Mouse (Mus musculus): ENCODE data around the gene Mmp9. TPM values are rescaled to one million over a fixed set of nuclear protein-coding genes. Genes with fewer than 3 reads are reported as not detected.

Gene Mmp9
- polyA plus RNA-seq, 1 experiment from 2014 or later = 1.9 TPM

GRCm38 (mm10) chr2:164956195-164956594, 15.6 kb downstream of the Mmp9 start:
- Histone ChIP-seq H3K4me3 (ENCODE audit: low read depth, low read length) (no peak overlapping the region), H3K27me3 (replicated peaks; ENCODE audit: control insufficient read depth, insufficient read depth, low read length) (peaks cover 38% of the 10 kb centered on the region)
- 57% methylated on average over 5 of the region's 5 CpGs for WGBS

GRCm38 (mm10) chr2:164957548-164958315, 17.2 kb downstream of the Mmp9 start:
- no peaks in the 10 kb centered on the region for H3K36me3 ChIP-seq (ENCODE audit: control insufficient read depth, insufficient read depth, low read length)
- H3K9me3 ChIP-seq (ENCODE audit: control insufficient read depth, low read length) = no peaks in the 10 kb centered on the region
- H3K4me3 ChIP-seq (ENCODE audit: low read depth, low read length) = no peak overlapping the region
- peaks cover 6% of the 10 kb centered on the region; the same call in 1 of the 2 replicates for H3K4me1 ChIP-seq (replicated peaks; ENCODE audit: control insufficient read depth, insufficient read depth, low read length)
- no peak for ATAC-seq (replicated peaks; ENCODE audit: low FRiP score)
- no peak overlapping the region for H3K9ac ChIP-seq (ENCODE audit: low read depth, low read length)
- no peak overlapping the region for H3K4me2 ChIP-seq
- H3K27ac ChIP-seq (ENCODE audit: low read depth, low read length) = no peak overlapping the region
- no peak for DNase-seq (ENCODE audit: low spot score)
- H3K27me3 ChIP-seq (replicated peaks; ENCODE audit: control insufficient read depth, insufficient read depth, low read length) = peaks cover 22% of the 10 kb centered on the region
- WGBS = 65% methylated on average over 9 of the region's 9 CpGs

More at GRCm38 (mm10) chr2:164956195-164956594, 15.6 kb downstream of the Mmp9 start:
- Histone ChIP-seq H3K36me3 (ENCODE audit: control insufficient read depth, insufficient read depth, low read length) (no peaks in the 10 kb centered on the region), H3K9ac (ENCODE audit: low read depth, low read length) (no peak overlapping the region), H3K27ac (ENCODE audit: low read depth, low read length) (no peak overlapping the region), H3K4me2 (no peak overlapping the region), H3K4me1 (replicated peaks; ENCODE audit: control insufficient read depth, insufficient read depth, low read length) (peaks cover 6% of the 10 kb centered on the region; the same call in 1 of the 2 replicates), H3K9me3 (ENCODE audit: control insufficient read depth, low read length) (no peaks in the 10 kb centered on the region)
- ATAC-seq (replicated peaks; ENCODE audit: low FRiP score) (no peak), DNase-seq (ENCODE audit: low spot score) (no peak)

DNA sequence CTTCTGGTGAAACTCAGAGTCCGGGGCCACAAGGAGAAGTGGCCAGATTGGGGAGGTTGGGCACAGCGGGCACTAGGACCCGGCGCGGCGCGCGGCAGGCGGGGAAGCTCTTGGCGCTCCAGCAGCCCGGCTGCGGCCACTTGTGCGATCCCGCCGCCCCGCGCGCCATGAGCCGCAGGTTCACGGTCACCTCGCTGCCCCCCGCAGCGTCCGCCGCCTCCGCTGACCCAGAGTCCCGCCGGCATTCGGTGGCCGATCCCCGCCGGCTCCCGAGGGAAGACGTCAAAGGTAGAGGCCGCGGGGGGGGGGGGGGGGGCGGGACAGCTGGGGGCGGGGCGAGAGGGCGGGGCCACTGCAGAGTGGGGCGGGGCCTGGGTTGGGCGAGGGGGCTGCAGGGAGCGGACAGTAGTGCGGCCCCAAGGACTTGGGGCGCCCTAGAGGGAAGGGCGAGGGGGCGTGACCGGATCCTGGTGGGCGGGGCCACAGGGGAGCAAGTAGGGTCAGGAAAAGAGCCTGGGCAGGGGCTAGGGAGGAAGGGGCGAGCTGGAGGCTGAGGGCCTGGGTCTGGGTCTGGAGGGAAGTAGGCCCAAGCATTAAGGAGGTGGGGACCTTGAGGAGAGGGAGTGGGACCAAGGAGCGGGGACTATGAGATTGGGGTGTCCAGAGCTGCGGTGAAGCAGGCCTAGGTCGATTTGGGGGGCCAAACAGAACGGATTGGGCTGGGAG, 20.3 kb downstream of the Mmp9 start, which contains the start of gene Slc12a5:
Slc12a5 (plus strand) TSS at position 87 of the 726 bp plus-strand sequence.
- WGBS = 2% methylated on average over 44 of the region's 54 CpGs
- DNase-seq (ENCODE audit: low spot score) (peak; percentile 75), ATAC-seq (replicated peaks; ENCODE audit: low FRiP score) (peak; percentile 76)
- Histone ChIP-seq H3K9ac (ENCODE audit: low read depth, low read length) (peak within 1 kb of the TSS; percentile 52; the same call in 1 of the 2 replicates), H3K9me3 (ENCODE audit: control insufficient read depth, low read length) (no peaks in the 10 kb centered on the region), H3K4me1 (replicated peaks; ENCODE audit: control insufficient read depth, insufficient read depth, low read length) (peaks cover 4% of the 10 kb centered on the region; the same call in 1 of the 2 replicates), H3K4me3 (ENCODE audit: low read depth, low read length) (peak within 1 kb of the TSS; percentile 71), H3K4me2 (peak within 1 kb of the TSS; percentile 76), H3K27me3 (replicated peaks; ENCODE audit: control insufficient read depth, insufficient read depth, low read length) (peaks cover 11% of the 10 kb centered on the region), H3K36me3 (ENCODE audit: control insufficient read depth, insufficient read depth, low read length) (no peaks in the 10 kb centered on the region), H3K27ac (ENCODE audit: low read depth, low read length) (no peak within 1 kb of the TSS)

DNA sequence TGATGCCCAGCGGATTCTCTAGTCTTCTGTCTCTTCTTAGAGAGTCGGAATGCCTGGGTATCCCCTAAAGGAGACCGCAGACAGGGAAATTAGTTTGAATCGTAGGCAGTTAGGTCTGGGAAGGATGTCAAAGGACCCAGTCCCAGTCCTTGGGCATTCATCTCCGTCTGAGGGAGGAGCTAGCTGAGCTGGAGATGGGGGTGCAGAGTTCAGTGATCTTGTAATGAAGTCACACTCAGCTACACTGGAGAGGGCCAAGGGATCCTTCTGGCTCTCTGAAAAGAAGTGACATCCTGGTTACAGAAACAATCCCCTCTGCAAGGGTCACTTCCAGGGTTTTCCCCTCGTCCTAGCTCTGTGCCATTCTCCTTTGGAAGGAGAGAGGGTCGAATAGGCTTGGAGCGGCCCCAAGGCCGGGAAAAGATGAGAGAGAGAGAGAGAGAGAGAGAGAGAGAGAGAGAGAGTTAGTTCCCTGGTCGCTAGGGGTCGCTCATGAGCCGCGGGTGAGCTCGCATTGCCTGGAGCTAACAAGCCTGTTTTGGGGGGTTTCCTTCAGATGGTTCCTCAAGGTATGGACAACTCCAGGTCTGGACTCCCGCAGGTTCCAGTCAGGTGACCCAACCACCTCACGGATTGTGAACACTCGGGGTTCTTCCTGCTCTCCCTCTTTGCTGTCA, 21.1 kb downstream of the Mmp9 start:
- DNase-seq (ENCODE audit: low spot score) = peak; percentile 74
- no peak overlapping the region for H3K9ac ChIP-seq (ENCODE audit: low read depth, low read length)

GRCm38 (mm10) chr2:164962183-164962580, 21.6 kb downstream of the Mmp9 start:
- Histone ChIP-seq H3K4me3 (ENCODE audit: low read depth, low read length) (no peak overlapping the region), H3K4me2 (no peak overlapping the region), H3K9me3 (ENCODE audit: control insufficient read depth, low read length) (no peaks in the 10 kb centered on the region), H3K4me1 (replicated peaks; ENCODE audit: control insufficient read depth, insufficient read depth, low read length) (peaks cover 4% of the 10 kb centered on the region; the same call in 1 of the 2 replicates), H3K9ac (ENCODE audit: low read depth, low read length) (no peak overlapping the region), H3K27ac (ENCODE audit: low read depth, low read length) (no peak overlapping the region), H3K27me3 (replicated peaks; ENCODE audit: control insufficient read depth, insufficient read depth, low read length) (peaks cover 24% of the 10 kb centered on the region), H3K36me3 (ENCODE audit: control insufficient read depth, insufficient read depth, low read length) (no peaks in the 10 kb centered on the region)
- ATAC-seq (replicated peaks; ENCODE audit: low FRiP score) = no peak
- 42% methylated on average over 7 of the region's 7 CpGs for WGBS
- DNase-seq (ENCODE audit: low spot score) = no peak

More for the DNA sequence above, 21.1 kb downstream of the Mmp9 start:
- no peaks in the 10 kb centered on the region for H3K36me3 ChIP-seq (ENCODE audit: control insufficient read depth, insufficient read depth, low read length)
- no peak overlapping the region for H3K27ac ChIP-seq (ENCODE audit: low read depth, low read length)
- H3K4me2 ChIP-seq = peak overlapping the region; percentile 76
- H3K4me1 ChIP-seq (replicated peaks; ENCODE audit: control insufficient read depth, insufficient read depth, low read length) = peaks cover 4% of the 10 kb centered on the region; the same call in 1 of the 2 replicates
- WGBS = 10% methylated on average over 17 of the region's 17 CpGs
- peaks cover 19% of the 10 kb centered on the region for H3K27me3 ChIP-seq (replicated peaks; ENCODE audit: control insufficient read depth, insufficient read depth, low read length)
- ATAC-seq (replicated peaks; ENCODE audit: low FRiP score) = peak; percentile 23
- H3K9me3 ChIP-seq (ENCODE audit: control insufficient read depth, low read length) = no peaks in the 10 kb centered on the region
- H3K4me3 ChIP-seq (ENCODE audit: low read depth, low read length) = no peak overlapping the region

DNA sequence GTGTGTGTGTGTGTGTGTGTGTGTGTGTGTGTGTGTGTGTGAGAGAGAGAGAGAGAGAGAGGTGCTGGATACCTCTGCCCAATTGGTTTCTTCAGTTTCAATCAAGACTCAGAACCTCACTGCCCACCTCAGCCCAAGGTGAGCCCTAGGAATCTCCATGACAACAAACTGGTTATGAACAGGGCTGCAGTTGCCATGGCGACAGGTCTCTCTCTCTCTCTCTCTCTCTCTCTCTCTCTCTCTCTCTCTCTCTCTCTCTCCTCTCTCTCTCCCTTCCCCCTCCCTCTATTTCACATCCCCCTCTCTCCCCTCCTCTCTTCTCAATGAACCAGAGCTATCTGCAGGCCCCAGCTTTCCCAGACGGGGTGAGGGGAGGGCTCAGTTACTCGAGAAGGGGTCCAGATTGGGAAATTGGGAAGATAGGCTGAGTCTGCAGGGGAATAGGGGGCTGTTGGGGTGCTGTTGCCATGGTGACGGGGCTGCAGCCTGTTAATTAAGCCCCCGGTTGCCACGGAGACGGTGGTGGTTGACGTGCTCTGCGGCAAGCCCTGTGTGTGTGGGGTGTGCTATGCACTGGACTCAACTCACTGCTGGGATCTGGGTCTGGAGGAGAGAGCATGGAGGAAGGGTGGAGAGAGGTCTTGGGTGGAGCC, 23.8 kb downstream of the Mmp9 start:
- Histone ChIP-seq H3K4me3 (ENCODE audit: low read depth, low read length) (no peak overlapping the region), H3K27me3 (replicated peaks; ENCODE audit: control insufficient read depth, insufficient read depth, low read length) (peaks cover 43% of the 10 kb centered on the region), H3K4me2 (no peak overlapping the region), H3K27ac (ENCODE audit: low read depth, low read length) (no peak overlapping the region), H3K36me3 (ENCODE audit: control insufficient read depth, insufficient read depth, low read length) (no peaks in the 10 kb centered on the region), H3K9ac (ENCODE audit: low read depth, low read length) (no peak overlapping the region), H3K9me3 (ENCODE audit: control insufficient read depth, low read length) (no peaks in the 10 kb centered on the region), H3K4me1 (replicated peaks; ENCODE audit: control insufficient read depth, insufficient read depth, low read length) (peaks cover 11% of the 10 kb centered on the region)
- DNase-seq (ENCODE audit: low spot score) (no peak), ATAC-seq (replicated peaks; ENCODE audit: low FRiP score) (no peak)
- 53% methylated on average over 9 of the region's 9 CpGs for WGBS

GRCm38 (mm10) chr2:164964981-164965380, 24.4 kb downstream of the Mmp9 start:
- Histone ChIP-seq H3K4me3 (ENCODE audit: low read depth, low read length) (no peak overlapping the region), H3K27ac (ENCODE audit: low read depth, low read length) (no peak overlapping the region), H3K4me1 (replicated peaks; ENCODE audit: control insufficient read depth, insufficient read depth, low read length) (peaks cover 11% of the 10 kb centered on the region), H3K4me2 (no peak overlapping the region), H3K36me3 (ENCODE audit: control insufficient read depth, insufficient read depth, low read length) (no peaks in the 10 kb centered on the region), H3K9me3 (ENCODE audit: control insufficient read depth, low read length) (no peaks in the 10 kb centered on the region), H3K9ac (ENCODE audit: low read depth, low read length) (no peak overlapping the region), H3K27me3 (replicated peaks; ENCODE audit: control insufficient read depth, insufficient read depth, low read length) (peaks cover 49% of the 10 kb centered on the region)
- DNase-seq (ENCODE audit: low spot score) (no peak), ATAC-seq (replicated peaks; ENCODE audit: low FRiP score) (no peak)
- 73% methylated on average over 1 of the region's 1 CpGs for WGBS

DNA sequence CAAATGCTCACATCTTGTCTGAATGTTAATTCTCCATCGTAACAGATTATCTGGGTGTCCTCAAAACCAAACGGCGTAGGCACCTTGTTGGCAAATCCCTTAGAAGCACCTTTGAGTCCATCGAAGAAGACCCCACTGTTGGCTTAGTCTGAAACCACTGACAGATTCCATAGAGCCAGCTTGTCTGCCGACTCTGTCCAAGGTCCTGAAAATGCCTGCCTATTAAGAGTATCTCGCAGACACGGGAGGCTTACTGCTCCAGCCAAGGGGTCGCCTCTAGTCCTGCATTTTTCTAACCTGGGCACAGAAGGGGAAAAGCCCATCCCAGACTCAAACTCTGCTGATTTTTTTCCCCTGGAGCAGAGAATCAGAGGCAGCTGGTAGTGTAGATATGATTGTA, 25.8 kb downstream of the Mmp9 start:
- 19% methylated on average over 8 of the region's 8 CpGs for WGBS
- H3K27ac ChIP-seq (ENCODE audit: low read depth, low read length) = no peak overlapping the region
- peaks cover 63% of the 10 kb centered on the region for H3K27me3 ChIP-seq (replicated peaks; ENCODE audit: control insufficient read depth, insufficient read depth, low read length)
- ATAC-seq (replicated peaks; ENCODE audit: low FRiP score) (no peak), DNase-seq (ENCODE audit: low spot score) (no peak)
- peaks cover 7% of the 10 kb centered on the region for H3K4me1 ChIP-seq (replicated peaks; ENCODE audit: control insufficient read depth, insufficient read depth, low read length)
- no peak overlapping the region for H3K4me3 ChIP-seq (ENCODE audit: low read depth, low read length)
- H3K4me2 ChIP-seq = no peak overlapping the region
- no peak overlapping the region for H3K9ac ChIP-seq (ENCODE audit: low read depth, low read length)
- no peaks in the 10 kb centered on the region for H3K9me3 ChIP-seq (ENCODE audit: control insufficient read depth, low read length)
- H3K36me3 ChIP-seq (ENCODE audit: control insufficient read depth, insufficient read depth, low read length) = no peaks in the 10 kb centered on the region
